Mouse (Mus musculus) limb, embryonic 10.5 days (tissue): ENCODE data around the gene C1qtnf4. TPM values are rescaled to one million over a fixed set of nuclear protein-coding genes. Genes with fewer than 3 reads are reported as not detected.
A peak's percentile ranks its signal among the peaks of the same experiment; 100 is the strongest.

Experiments
- DNase-seq: peaks from one replicate; pipeline ENCODE4 v3.0.0-alpha.2; 2017; ENCODE audit warnings: low spot score
- H3K27ac ChIP-seq: fragments of 300-500 bp; sonication (generic); 2 replicates; pipeline ENCODE4 v1.5.1; 2016; ENCODE audit warnings: mild to moderate bottlenecking
- H3K27me3 ChIP-seq: fragments of 300-500 bp; sonication (generic); 2 replicates; pipeline ENCODE4 v1.6.1; 2016; ENCODE audit warnings: low read depth, mild to moderate bottlenecking; ENCODE audit not compliant: poor library complexity, severe bottlenecking
- H3K36me3 ChIP-seq: fragments of 300-500 bp; sonication (generic); 2 replicates; pipeline ENCODE4 v1.6.1; 2016; ENCODE audit warnings: mild to moderate bottlenecking, moderate library complexity
- H3K4me1 ChIP-seq: fragments of 300-500 bp; sonication (generic); 2 replicates; pipeline ENCODE4 v1.6.1; 2016
- H3K4me3 ChIP-seq: fragments of 300-500 bp; sonication (generic); 2 replicates; pipeline ENCODE4 v1.5.1; 2016; ENCODE audit warnings: mild to moderate bottlenecking, moderate library complexity
- H3K9me3 ChIP-seq: fragments of 300-500 bp; sonication (generic); replicated peaks from 2 replicates; pipeline ENCODE4 v1.6.1; 2016; ENCODE audit warnings: mild to moderate bottlenecking
- WGBS: fragments of 180-500 bp; shearing (Covaris S2); methylation state at CpG from one replicate; pipeline ENCODE4 v1.1.7; 2016; 5-methylcytosine and 5-hydroxymethylcytosine counted together
- polyA plus RNA-seq: library from polyadenylated mRNA; unstranded; fragments of >200 nt; fragmentation: Nextera tagmentation; extraction: Ambion mirVana; gene quantifications from 2 replicates; pipeline ENCODE4 v1.2.1, GENCODE M21; 2016

C1qtnf4 gene
- polyA plus RNA-seq, 1 experiment from 2014 or later, result 5.5 TPM

DNA sequence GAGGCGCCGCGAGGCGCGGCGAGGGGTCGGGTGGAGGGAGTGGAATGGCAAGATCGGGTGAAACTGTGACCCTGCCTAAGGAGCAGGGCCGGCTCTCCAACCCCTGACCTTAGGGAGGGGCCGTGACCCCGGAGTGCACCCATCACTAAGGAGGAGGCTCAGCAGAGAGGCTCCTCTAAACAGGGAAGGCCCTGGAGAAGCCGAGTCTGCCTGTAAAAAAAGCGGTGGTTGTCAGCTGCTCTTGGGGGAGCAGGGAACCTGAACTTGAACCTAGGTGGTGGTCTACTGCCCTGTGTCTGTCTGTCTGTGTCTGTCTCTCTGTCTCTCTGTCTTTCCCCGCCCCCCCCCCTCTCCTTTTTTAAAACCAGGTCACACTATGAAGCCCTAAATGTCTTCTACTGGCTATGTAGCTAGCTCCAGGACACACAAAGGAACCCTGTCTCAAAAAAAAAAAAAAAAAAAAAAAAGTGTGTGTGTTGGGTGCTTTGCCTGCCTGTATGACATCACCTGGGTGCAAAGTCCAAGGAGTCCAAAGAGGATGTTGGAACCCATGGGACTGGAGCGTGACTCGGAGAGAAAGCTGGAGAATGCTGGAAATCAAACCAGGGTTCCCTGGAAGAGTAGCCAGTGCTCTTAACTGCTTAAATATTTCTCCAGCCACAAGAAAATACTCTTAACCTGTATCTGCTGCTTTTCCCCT lies 32.5 kb downstream of the C1qtnf4 start:
- peak overlapping the region; percentile 81 for H3K4me3 ChIP-seq
- peaks cover 27% of the 10 kb centered on the region for H3K36me3 ChIP-seq
- 12% methylated on average over 16 of the region's 16 CpGs for WGBS
- H3K4me1 ChIP-seq, result peaks cover 29% of the 10 kb centered on the region
- no peaks in the 10 kb centered on the region for H3K9me3 ChIP-seq
- DNase-seq, result no peak
- no peaks in the 10 kb centered on the region for H3K27me3 ChIP-seq
- H3K27ac ChIP-seq, result peak overlapping the region; percentile 95

DNA sequence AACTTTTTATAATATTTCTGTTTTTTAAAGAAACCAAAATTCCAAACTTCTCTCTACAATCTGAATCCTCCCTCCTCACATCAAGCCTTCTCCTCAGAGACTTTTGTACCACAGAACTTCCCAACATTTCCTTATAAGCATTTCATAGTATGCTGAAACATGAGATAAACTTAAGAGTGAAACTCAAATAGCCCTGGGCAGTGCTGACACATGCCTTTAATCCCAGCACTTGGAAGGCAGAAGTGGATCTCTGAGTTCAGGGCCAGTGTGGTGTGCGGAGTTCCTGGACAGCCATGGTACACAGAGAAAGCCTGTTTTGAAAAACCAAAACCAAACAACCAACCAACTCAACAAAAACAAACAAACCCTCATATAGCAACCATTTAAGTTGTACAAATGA lies 35.5 kb downstream of the C1qtnf4 start:
- no peaks in the 10 kb centered on the region for H3K27me3 ChIP-seq
- H3K4me3 ChIP-seq, result no peak overlapping the region
- peaks cover 20% of the 10 kb centered on the region for H3K4me1 ChIP-seq
- no peaks in the 10 kb centered on the region for H3K36me3 ChIP-seq
- WGBS, result 94% methylated on average over 1 of the region's 1 CpGs
- no peaks in the 10 kb centered on the region for H3K9me3 ChIP-seq
- DNase-seq, result no peak
- no peak overlapping the region for H3K27ac ChIP-seq

- no peaks in the 10 kb centered on the region for H3K36me3 ChIP-seq
- no peaks in the 10 kb centered on the region for H3K9me3 ChIP-seq
- H3K27me3 ChIP-seq, result no peaks in the 10 kb centered on the region
- H3K27ac ChIP-seq, result no peak overlapping the region
- 84% methylated on average over 2 of the region's 2 CpGs for WGBS
- H3K4me1 ChIP-seq, result peaks cover 7% of the 10 kb centered on the region
- no peak for DNase-seq
- H3K4me3 ChIP-seq, result no peak overlapping the region
Observed at GRCm38 (mm10) chr2:90922636-90923035, 37.0 kb downstream of the C1qtnf4 start.

- 87% methylated on average over 13 of the region's 13 CpGs for WGBS
- Histone ChIP-seq H3K36me3 (no peaks in the 10 kb centered on the region), H3K9me3 (no peaks in the 10 kb centered on the region), H3K4me3 (no peak overlapping the region), H3K4me1 (no peaks in the 10 kb centered on the region), H3K27me3 (0 out of 2 replicates have a peak, but pooled peaks cover 4% of the 10 kb centered on the region), H3K27ac (no peak overlapping the region)
- DNase-seq, result no peak
Observed at GRCm38 (mm10) chr2:90928566-90928965, 42.9 kb downstream of the C1qtnf4 start.

DNA sequence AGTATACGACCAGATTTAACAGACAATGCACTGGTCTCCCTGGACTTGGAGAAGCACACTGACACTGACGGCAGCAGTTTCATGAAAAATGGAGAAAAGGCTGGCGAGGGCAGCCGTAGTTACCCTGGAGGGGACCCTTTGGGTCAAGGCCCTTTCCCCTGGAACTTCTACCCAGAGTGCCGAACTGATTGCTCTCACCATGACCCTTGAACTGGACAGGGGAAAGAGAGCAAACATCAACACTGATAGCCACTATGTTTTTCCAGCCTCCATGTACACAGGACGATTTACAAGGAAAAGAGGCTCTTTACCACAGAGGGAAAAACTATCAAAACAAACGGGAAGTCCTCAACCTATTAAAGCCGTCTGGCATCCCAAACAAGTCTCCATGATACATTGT lies 46.2 kb downstream of the C1qtnf4 start:
- DNase-seq, result no peak
- no peak overlapping the region for H3K27ac ChIP-seq

GRCm38 (mm10) chr2:90932273-90932672 lies 46.6 kb downstream of the C1qtnf4 start:
- 72% methylated on average over 2 of the region's 2 CpGs for WGBS
- Histone ChIP-seq H3K4me3 (no peak overlapping the region), H3K4me1 (no peaks in the 10 kb centered on the region)

More for the DNA sequence above, 46.2 kb downstream of the C1qtnf4 start:
- Histone ChIP-seq H3K4me1 (no peaks in the 10 kb centered on the region), H3K27me3 (0 out of 2 replicates have a peak, but pooled peaks cover 4% of the 10 kb centered on the region), H3K4me3 (no peak overlapping the region), H3K36me3 (no peaks in the 10 kb centered on the region), H3K9me3 (no peaks in the 10 kb centered on the region)
- 78% methylated on average over 8 of the region's 8 CpGs for WGBS

GRCm38 (mm10) chr2:90938362-90938761 lies 52.7 kb downstream of the C1qtnf4 start:
- Histone ChIP-seq H3K27me3 (no peaks in the 10 kb centered on the region), H3K36me3 (peaks cover 12% of the 10 kb centered on the region; the same call in 1 of the 2 replicates), H3K4me1 (peaks cover 18% of the 10 kb centered on the region), H3K4me3 (no peak overlapping the region), H3K27ac (no peak overlapping the region), H3K9me3 (no peaks in the 10 kb centered on the region)
- WGBS, result 75% methylated on average over 3 of the region's 3 CpGs
- no peak for DNase-seq

More at GRCm38 (mm10) chr2:90932273-90932672, 46.6 kb downstream of the C1qtnf4 start:
- Histone ChIP-seq H3K36me3 (no peaks in the 10 kb centered on the region), H3K9me3 (no peaks in the 10 kb centered on the region), H3K27me3 (0 out of 2 replicates have a peak, but pooled peaks cover 4% of the 10 kb centered on the region), H3K27ac (no peak overlapping the region)
- DNase-seq, result no peak

DNA sequence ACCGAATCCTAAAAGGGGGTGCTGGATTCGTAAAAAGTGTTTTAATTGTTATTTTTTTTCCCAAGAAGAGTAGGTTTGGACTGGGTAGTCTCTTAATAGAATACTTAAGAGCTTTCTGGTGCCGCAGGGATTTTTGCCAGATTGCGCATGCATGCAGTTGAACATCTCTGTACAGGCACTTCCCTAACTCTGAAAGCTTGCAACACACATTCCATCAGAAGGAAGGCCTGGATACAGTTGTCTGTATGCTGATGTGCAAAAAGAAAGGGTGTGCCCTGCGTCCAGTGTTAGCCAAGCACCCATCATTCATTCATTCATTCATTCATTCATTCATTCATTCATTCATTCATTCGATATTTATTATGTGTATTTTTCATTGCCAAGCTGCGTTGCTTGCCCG lies 54.1 kb downstream of the C1qtnf4 start:
- WGBS, result 55% methylated on average over 8 of the region's 8 CpGs
- Histone ChIP-seq H3K4me3 (peak overlapping the region; percentile 99), H3K4me1 (peaks cover 18% of the 10 kb centered on the region), H3K27me3 (no peaks in the 10 kb centered on the region), H3K36me3 (peaks cover 14% of the 10 kb centered on the region; the same call in 1 of the 2 replicates), H3K9me3 (no peaks in the 10 kb centered on the region), H3K27ac (peak overlapping the region; percentile 98)
- DNase-seq, result no peak

Other genes with a start within 250 kb of the C1qtnf4 start
- 70.8 and 79.1 TPM in 2 replicates for gene Nup160, start 208.6 kb upstream of the C1qtnf4 start, polyA plus RNA-seq
- 106 and 125 TPM in 2 replicates for gene Fnbp4, start 140.5 kb upstream of the C1qtnf4 start, polyA plus RNA-seq
- gene Agbl2, start 103.1 kb upstream of the C1qtnf4 start, polyA plus RNA-seq, result 0.33 and 0.36 TPM in 2 replicates
- gene Mtch2, start 38.7 kb upstream of the C1qtnf4 start, polyA plus RNA-seq, result 217 and 233 TPM in 2 replicates
- 52.0 and 63.6 TPM in 2 replicates for gene Kbtbd4, start 18.9 kb downstream of the C1qtnf4 start, polyA plus RNA-seq
- gene Ndufs3, start 19.0 kb downstream of the C1qtnf4 start, polyA plus RNA-seq, result 216 and 220 TPM in 2 replicates
- gene Celf1, start 54.5 kb downstream of the C1qtnf4 start, polyA plus RNA-seq, result 139 and 150 TPM in 2 replicates
- 0.30 and 1.4 TPM in 2 replicates for gene Rapsn, start 149.8 kb downstream of the C1qtnf4 start, polyA plus RNA-seq
- gene Psmc3, start 168.1 kb downstream of the C1qtnf4 start, polyA plus RNA-seq, result 359 and 373 TPM in 2 replicates
- 18.1 and 31.6 TPM in 2 replicates for gene Slc39a13, start 184.6 kb downstream of the C1qtnf4 start, polyA plus RNA-seq
- gene Spi1, start 196.5 kb downstream of the C1qtnf4 start, polyA plus RNA-seq, result 2.0 and 2.6 TPM in 2 replicates
- gene Mybpc3, start 232.3 kb downstream of the C1qtnf4 start, polyA plus RNA-seq, result 0.44 and 0.49 TPM in 2 replicates